Mouse (Mus musculus): ENCODE measurements around the gene Efcab2. TPM values are rescaled to one million over a fixed set of nuclear protein-coding genes. Genes with fewer than 3 reads are reported as not detected.

Gene Efcab2
- 14.0 and 21.5 TPM in 2 replicates for polyA plus RNA-seq (2015; fragmentation: Nextera tagmentation; extraction: Ambion mirVana)

DNA sequence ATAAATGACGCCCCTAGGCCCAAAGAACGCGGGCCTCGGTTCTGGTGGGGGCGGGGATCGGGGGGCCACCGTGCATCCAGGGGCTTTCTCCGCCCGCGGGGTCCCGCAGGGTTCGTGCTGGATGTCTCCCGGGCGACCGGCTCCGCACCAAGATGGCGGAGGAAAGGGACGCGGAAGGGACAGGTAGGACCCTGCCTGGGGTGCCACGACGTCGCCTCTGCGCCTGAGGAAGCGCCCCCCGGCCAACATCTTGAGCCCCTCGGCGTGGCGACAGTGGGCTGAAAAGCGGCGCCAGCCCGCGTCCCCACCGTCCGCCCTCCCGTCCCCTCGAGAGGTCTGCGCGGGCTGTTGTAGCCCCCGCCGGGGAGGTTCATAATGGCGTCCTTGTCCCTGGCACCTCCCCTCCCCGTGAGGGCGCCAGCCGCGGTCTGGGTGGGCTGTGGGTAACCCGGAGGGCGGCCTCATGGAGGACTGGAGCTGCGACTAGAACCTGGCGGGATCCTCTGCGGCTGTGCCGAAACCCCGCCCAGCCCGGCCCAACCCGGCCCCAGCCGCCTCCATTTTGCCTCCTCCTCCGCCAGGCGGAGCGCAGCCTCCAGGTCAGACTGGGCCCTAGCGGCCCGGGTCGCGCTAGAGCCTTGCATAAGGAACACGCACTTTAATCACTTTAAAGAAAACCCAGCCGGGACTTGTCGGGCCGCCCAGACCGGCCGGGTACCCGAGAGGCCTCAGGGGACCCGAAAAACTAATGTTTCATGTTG, at the start of gene Efcab2:
TSS of gene Efcab2 (plus strand) at position 135 of the 761 bp plus-strand sequence.
- peak; percentile 98 for ATAC-seq (replicated peaks; ENCODE audit: insufficient number of reproducible peaks, insufficient read depth, low FRiP score, low read depth)
- H3K9ac ChIP-seq = peak within 1 kb of the TSS; percentile 98
- no peaks in the 10 kb centered on the region; the same call in 1 of the 2 replicates for H3K4me1 ChIP-seq (replicated peaks)
- under 1% methylated on average over 70 of the region's 70 CpGs for WGBS
- H3K27ac ChIP-seq = peak within 1 kb of the TSS; percentile 100
- H3K27me3 ChIP-seq = no peaks in the 10 kb centered on the region
- H3K36me3 ChIP-seq = no peaks in the 10 kb centered on the region
- peak within 1 kb of the TSS; percentile 82 for H3K4me3 ChIP-seq
- H3K9me3 ChIP-seq (replicated peaks) = no peaks in the 10 kb centered on the region
- peak within 1 kb of the TSS; percentile 74 for H3K4me2 ChIP-seq

- 65% methylated on average over 12 of the region's 12 CpGs for WGBS
- no peak overlapping the region for H3K4me2 ChIP-seq
- no peaks in the 10 kb centered on the region for H3K9me3 ChIP-seq (replicated peaks)
- 0 out of 2 replicates have a peak, but pooled peaks cover 4% of the 10 kb centered on the region for H3K4me1 ChIP-seq (replicated peaks)
- no peak overlapping the region for H3K27ac ChIP-seq
- no peak overlapping the region for H3K4me3 ChIP-seq
- ATAC-seq (replicated peaks; ENCODE audit: insufficient number of reproducible peaks, insufficient read depth, low FRiP score, low read depth) = no peak
- H3K36me3 ChIP-seq = no peaks in the 10 kb centered on the region
- no peaks in the 10 kb centered on the region for H3K27me3 ChIP-seq
- H3K9ac ChIP-seq = no peak overlapping the region
Observed at GRCm38 (mm10) chr1:178357776-178358710, 47.8 kb upstream of the Efcab2 start.

DNA sequence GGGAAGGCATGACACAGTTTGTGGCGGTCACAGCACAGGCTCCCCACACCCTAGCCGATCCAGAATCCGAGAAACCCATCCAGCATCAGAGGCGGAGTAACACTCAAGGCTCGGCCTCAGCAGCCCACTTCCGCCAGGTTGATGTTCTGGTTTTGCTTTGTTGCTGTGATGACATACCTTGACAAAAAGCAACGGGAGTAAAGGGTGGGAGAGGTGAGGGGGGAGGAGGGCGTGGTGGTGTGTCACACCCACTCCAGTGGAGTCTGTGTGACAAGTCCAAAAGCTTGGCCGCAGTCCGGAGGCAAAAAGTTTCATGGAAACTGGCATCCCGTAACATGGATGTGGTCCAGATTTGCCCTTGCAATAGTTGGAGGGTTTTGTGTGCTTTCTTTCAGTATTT, 45.6 kb upstream of the Efcab2 start:
- WGBS = 78% methylated on average over 11 of the region's 11 CpGs

GRCm38 (mm10) chr1:178360702-178361101, 45.2 kb upstream of the Efcab2 start:
- Histone ChIP-seq H3K36me3 (no peaks in the 10 kb centered on the region), H3K4me2 (no peak overlapping the region), H3K4me3 (no peak overlapping the region), H3K4me1 (replicated peaks) (0 out of 2 replicates have a peak, but pooled peaks cover 4% of the 10 kb centered on the region), H3K9me3 (replicated peaks) (no peaks in the 10 kb centered on the region), H3K27me3 (no peaks in the 10 kb centered on the region), H3K27ac (no peak overlapping the region), H3K9ac (no peak overlapping the region)
- ATAC-seq (replicated peaks; ENCODE audit: insufficient number of reproducible peaks, insufficient read depth, low FRiP score, low read depth) = no peak
- 80% methylated on average over 2 of the region's 2 CpGs for WGBS

More for the DNA sequence above, 45.6 kb upstream of the Efcab2 start:
- no peak overlapping the region for H3K27ac ChIP-seq
- H3K27me3 ChIP-seq = no peaks in the 10 kb centered on the region
- H3K36me3 ChIP-seq = no peaks in the 10 kb centered on the region
- H3K4me1 ChIP-seq (replicated peaks) = 0 out of 2 replicates have a peak, but pooled peaks cover 4% of the 10 kb centered on the region
- no peak overlapping the region for H3K4me3 ChIP-seq
- no peak for ATAC-seq (replicated peaks; ENCODE audit: insufficient number of reproducible peaks, insufficient read depth, low FRiP score, low read depth)
- H3K4me2 ChIP-seq = no peak overlapping the region
- H3K9me3 ChIP-seq (replicated peaks) = no peaks in the 10 kb centered on the region
- no peak overlapping the region for H3K9ac ChIP-seq

DNA sequence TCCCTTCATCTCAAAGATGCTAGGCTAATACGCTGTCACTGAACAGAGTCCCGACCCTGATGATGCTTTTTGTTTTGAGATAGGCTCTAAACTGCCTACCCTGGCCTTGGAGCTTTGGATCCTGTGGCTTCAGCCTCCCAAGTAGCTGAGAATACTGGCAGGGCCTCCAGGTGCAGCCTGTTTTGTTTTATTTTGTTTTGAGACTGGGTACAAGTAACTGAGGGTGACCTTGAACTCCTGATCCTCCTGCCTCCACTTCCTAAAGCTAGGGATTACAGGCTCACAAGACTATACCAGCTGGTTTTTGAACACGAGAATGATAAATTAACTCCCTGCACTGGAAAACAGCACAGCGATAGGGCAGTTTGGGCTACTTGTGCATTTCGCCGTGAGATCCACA, 40.7 kb upstream of the Efcab2 start:
- no peaks in the 10 kb centered on the region for H3K36me3 ChIP-seq
- peaks cover 16% of the 10 kb centered on the region for H3K4me1 ChIP-seq (replicated peaks)
- H3K9ac ChIP-seq = no peak overlapping the region
- WGBS = 89% methylated on average over 6 of the region's 6 CpGs
- H3K27me3 ChIP-seq = no peaks in the 10 kb centered on the region
- no peak overlapping the region for H3K27ac ChIP-seq
- H3K9me3 ChIP-seq (replicated peaks) = no peaks in the 10 kb centered on the region
- no peak overlapping the region for H3K4me2 ChIP-seq
- ATAC-seq (replicated peaks; ENCODE audit: insufficient number of reproducible peaks, insufficient read depth, low FRiP score, low read depth) = no peak
- no peak overlapping the region for H3K4me3 ChIP-seq

DNA sequence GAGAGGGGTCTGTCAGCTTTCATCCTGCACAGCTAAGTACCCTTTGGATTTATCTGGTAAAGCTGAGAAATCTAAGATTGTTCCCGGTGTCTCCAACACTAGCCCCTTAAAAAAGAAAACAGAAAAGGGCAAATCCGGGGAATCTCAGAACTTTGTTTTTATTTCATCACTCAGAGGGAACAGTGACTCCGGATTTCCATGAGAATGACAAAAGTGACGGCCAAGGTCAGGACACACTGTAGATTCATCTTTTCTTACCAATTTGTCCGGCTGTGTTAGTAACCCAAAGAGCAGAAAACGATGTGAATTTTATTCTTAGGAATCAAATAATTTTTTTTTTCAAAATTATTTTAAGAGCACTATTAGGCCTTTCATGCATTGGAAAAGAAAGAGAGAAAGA, 37.8 kb upstream of the Efcab2 start:
- Histone ChIP-seq H3K9me3 (replicated peaks) (no peaks in the 10 kb centered on the region), H3K27me3 (no peaks in the 10 kb centered on the region), H3K4me1 (replicated peaks) (peaks cover 16% of the 10 kb centered on the region), H3K9ac (no peak overlapping the region), H3K27ac (peak overlapping the region; percentile 96), H3K4me2 (peak overlapping the region; percentile 73; the same call in 1 of the 2 replicates), H3K36me3 (no peaks in the 10 kb centered on the region), H3K4me3 (no peak overlapping the region)
- ATAC-seq (replicated peaks; ENCODE audit: insufficient number of reproducible peaks, insufficient read depth, low FRiP score, low read depth) = no peak
- WGBS = 62% methylated on average over 6 of the region's 6 CpGs

- no peaks in the 10 kb centered on the region for H3K9me3 ChIP-seq (replicated peaks)
- H3K4me1 ChIP-seq (replicated peaks) = peaks cover 16% of the 10 kb centered on the region
- 1% methylated on average over 36 of the region's 36 CpGs for WGBS
- ATAC-seq (replicated peaks; ENCODE audit: insufficient number of reproducible peaks, insufficient read depth, low FRiP score, low read depth) = peak; percentile 96
- peak overlapping the region; percentile 73 for H3K4me2 ChIP-seq
- peak overlapping the region; percentile 55 for H3K4me3 ChIP-seq
- no peaks in the 10 kb centered on the region for H3K27me3 ChIP-seq
- H3K36me3 ChIP-seq = no peaks in the 10 kb centered on the region
- peak overlapping the region; percentile 96 for H3K27ac ChIP-seq
- peak overlapping the region; percentile 50 for H3K9ac ChIP-seq
Observed at GRCm38 (mm10) chr1:178368548-178369271, 37.2 kb upstream of the Efcab2 start.

DNA sequence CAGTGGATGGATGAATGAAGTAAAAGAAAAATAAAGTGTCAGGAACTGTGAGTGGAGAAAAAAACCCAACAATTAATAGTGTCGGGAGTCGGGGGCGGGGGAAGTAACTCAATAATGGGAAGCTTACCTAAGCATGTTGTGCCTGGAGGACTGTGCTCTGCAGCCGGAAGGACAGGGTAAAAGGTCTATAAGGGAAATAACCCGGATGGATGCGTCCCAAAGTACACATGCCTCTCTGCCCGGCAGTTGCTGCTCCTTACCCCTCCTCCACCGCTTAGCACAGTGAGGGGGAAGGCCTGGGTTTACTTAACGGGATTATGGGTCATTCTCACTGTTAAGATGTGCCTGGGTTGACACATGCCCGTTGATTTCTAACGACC, 36.6 kb upstream of the Efcab2 start:
- WGBS = under 1% methylated on average over 11 of the region's 11 CpGs
- Histone ChIP-seq H3K27me3 (no peaks in the 10 kb centered on the region), H3K9me3 (replicated peaks) (no peaks in the 10 kb centered on the region), H3K4me1 (replicated peaks) (peaks cover 16% of the 10 kb centered on the region), H3K9ac (peak overlapping the region; percentile 50), H3K4me3 (peak overlapping the region; percentile 55), H3K36me3 (no peaks in the 10 kb centered on the region), H3K27ac (peak overlapping the region; percentile 96), H3K4me2 (peak overlapping the region; percentile 73)
- peak; percentile 59 for ATAC-seq (replicated peaks; ENCODE audit: insufficient number of reproducible peaks, insufficient read depth, low FRiP score, low read depth)

DNA sequence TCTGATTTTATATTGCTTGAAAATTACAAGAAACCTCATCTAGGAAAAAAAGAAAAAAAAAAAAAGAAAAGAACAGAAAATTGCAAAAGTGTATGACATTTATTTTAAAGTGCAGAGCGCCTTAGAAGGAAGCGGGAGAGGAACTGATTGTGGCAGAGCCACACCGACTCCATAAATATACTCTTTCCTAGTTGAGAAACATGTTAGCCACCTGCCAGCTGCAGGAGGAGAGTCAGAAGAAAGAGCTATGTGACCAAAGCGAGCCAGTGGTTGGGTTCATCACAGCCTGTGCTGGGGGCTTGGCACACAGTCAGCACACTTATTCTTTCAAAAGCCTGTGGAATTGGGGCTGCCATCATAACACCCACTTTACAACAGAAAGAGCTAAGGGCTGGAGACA, 33.2 kb upstream of the Efcab2 start:
- ATAC-seq (replicated peaks; ENCODE audit: insufficient number of reproducible peaks, insufficient read depth, low FRiP score, low read depth) = no peak
- WGBS = 80% methylated on average over 4 of the region's 4 CpGs

GRCm38 (mm10) chr1:178375381-178375780, 30.5 kb upstream of the Efcab2 start:
- Histone ChIP-seq H3K4me1 (replicated peaks) (peaks cover 3% of the 10 kb centered on the region; the same call in 1 of the 2 replicates), H3K9ac (no peak overlapping the region), H3K36me3 (no peaks in the 10 kb centered on the region), H3K4me2 (no peak overlapping the region), H3K9me3 (replicated peaks) (no peaks in the 10 kb centered on the region), H3K4me3 (no peak overlapping the region), H3K27me3 (no peaks in the 10 kb centered on the region), H3K27ac (no peak overlapping the region)
- ATAC-seq (replicated peaks; ENCODE audit: insufficient number of reproducible peaks, insufficient read depth, low FRiP score, low read depth) = no peak

More for the DNA sequence above, 33.2 kb upstream of the Efcab2 start:
- Histone ChIP-seq H3K9me3 (replicated peaks) (no peaks in the 10 kb centered on the region), H3K27me3 (no peaks in the 10 kb centered on the region), H3K4me1 (replicated peaks) (peaks cover 18% of the 10 kb centered on the region), H3K36me3 (no peaks in the 10 kb centered on the region), H3K4me2 (no peak overlapping the region), H3K27ac (no peak overlapping the region), H3K9ac (no peak overlapping the region), H3K4me3 (no peak overlapping the region)

DNA sequence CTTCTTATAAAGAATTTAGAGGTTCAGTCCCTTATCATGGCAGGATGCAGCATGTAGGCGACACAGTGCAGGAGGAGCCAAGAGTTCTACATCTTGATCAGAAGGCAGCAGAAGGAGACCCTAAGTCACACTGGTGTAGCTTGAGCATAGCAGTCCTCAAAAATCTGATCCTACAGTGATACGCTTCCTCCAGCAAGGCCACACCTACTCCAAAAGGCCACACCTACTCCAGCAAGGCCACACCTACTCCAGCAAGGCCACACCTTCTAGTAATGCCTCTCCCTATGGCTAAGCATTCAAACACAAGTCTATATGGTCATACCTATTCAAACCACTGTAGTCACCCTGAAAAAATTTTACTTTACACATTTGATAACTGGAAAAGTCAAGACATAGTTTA, 29.8 kb upstream of the Efcab2 start:
- no peaks in the 10 kb centered on the region for H3K27me3 ChIP-seq
- H3K9ac ChIP-seq = no peak overlapping the region
- no peak overlapping the region for H3K27ac ChIP-seq
- H3K4me2 ChIP-seq = no peak overlapping the region
- H3K9me3 ChIP-seq (replicated peaks) = no peaks in the 10 kb centered on the region
- WGBS = 80% methylated on average over 2 of the region's 2 CpGs
- ATAC-seq (replicated peaks; ENCODE audit: insufficient number of reproducible peaks, insufficient read depth, low FRiP score, low read depth) = no peak
- H3K36me3 ChIP-seq = no peaks in the 10 kb centered on the region
- H3K4me1 ChIP-seq (replicated peaks) = peaks cover 3% of the 10 kb centered on the region; the same call in 1 of the 2 replicates
- no peak overlapping the region for H3K4me3 ChIP-seq
